Mouse (Mus musculus) lung, postnatal 0 days (tissue): ENCODE results near the gene Gm4744.

ENCODE experiments used
- CTCF ChIP-seq: IDR thresholded peaks from 2 replicates; pipeline ENCODE4 v1.5.1; 2016; ENCODE audit warnings: antibody characterized with exemption, mild to moderate bottlenecking
- EP300 ChIP-seq: IDR thresholded peaks from 2 replicates; pipeline ENCODE4 v1.6.1; 2016; ENCODE audit warnings: antibody characterized with exemption, mild to moderate bottlenecking, control low read depth

DNA sequence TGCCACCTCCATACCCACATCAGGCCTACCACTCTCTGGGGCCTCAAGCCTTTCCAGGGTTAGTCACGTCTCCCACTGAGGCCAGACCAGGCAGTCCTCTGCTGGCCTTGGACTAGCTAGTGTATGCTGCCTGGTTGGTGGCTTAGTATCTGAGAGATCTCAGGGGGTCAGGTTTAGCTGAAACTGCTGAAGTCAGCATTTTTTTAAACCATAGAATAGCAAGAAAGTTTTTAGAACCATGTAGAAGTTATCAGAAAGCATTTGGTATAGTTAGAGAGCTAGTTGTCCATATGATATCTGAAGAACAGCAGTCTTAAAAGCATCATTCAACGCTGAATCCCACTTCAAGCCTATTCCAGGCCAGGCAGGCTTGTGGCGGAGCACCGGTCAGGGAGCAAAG is 31.7 kb downstream of the Gm4744 start:
- TF ChIP-seq EP300 = no peak
- TF ChIP-seq CTCF = no peak
